Mouse (Mus musculus) C2C12 (cell line): ENCODE measurements around the gene Adam29. TPM values are rescaled to one million over a fixed set of nuclear protein-coding genes. Genes with fewer than 3 reads are reported as not detected.

Source experiments
- H3K27me3 ChIP-seq: one replicate; pipeline ENCODE4 v1.6.1; 2011; ENCODE audit not compliant: control insufficient read depth, insufficient read depth, insufficient read length
- H3K36me3 ChIP-seq: one replicate; pipeline ENCODE4 v1.6.1; 2011; ENCODE audit not compliant: control insufficient read depth, insufficient read depth
- H3K4me3 ChIP-seq: one replicate; pipeline ENCODE4 v1.5.1; 2011; ENCODE audit warnings: mild to moderate bottlenecking, control low read depth; ENCODE audit not compliant: poor library complexity, insufficient read depth, severe bottlenecking
- H3K79me2 ChIP-seq: one replicate; pipeline ENCODE4 v1.6.1; 2011; ENCODE audit not compliant: control insufficient read depth, insufficient read depth
- H3K79me3 ChIP-seq: one replicate; pipeline ENCODE4 v1.6.1; 2011; ENCODE audit warnings: low read depth, control low read depth
- H3ac ChIP-seq: one replicate; pipeline ENCODE3; 2011; ENCODE audit warnings: low read depth; ENCODE audit not compliant: control insufficient read depth, insufficient read length
- CEBPB ChIP-seq: IDR thresholded peaks from one replicate; pipeline ENCODE4 v1.6.1; 2011; ENCODE audit warnings: low read depth, mild to moderate bottlenecking, control low read depth, moderate library complexity
- CTCF ChIP-seq: IDR thresholded peaks from one replicate; pipeline ENCODE4 v1.5.1; 2011; ENCODE audit not compliant: control insufficient read depth, insufficient read depth, insufficient read length
- FOSL1 ChIP-seq: IDR thresholded peaks from one replicate; pipeline ENCODE4 v1.8.0; 2011; ENCODE audit warnings: mild to moderate bottlenecking, low read length; ENCODE audit not compliant: poor library complexity, insufficient read depth, severe bottlenecking
- MAX ChIP-seq: IDR thresholded peaks from one replicate; pipeline ENCODE4 v1.6.1; 2011; ENCODE audit warnings: mild to moderate bottlenecking, control low read depth
- MYOD1 ChIP-seq: IDR thresholded peaks from one replicate; pipeline ENCODE4 v1.6.1; 2011; ENCODE audit warnings: low read depth; ENCODE audit not compliant: control insufficient read depth, insufficient read length
- MYOG ChIP-seq: IDR thresholded peaks from one replicate; pipeline ENCODE4 v1.6.1; 2011; ENCODE audit not compliant: control insufficient read depth, insufficient read length; ENCODE audit errors: extremely low read depth
- USF1 ChIP-seq: IDR thresholded peaks from one replicate; pipeline ENCODE4 v1.6.1; 2011; ENCODE audit warnings: low read depth, mild to moderate bottlenecking, control low read depth, moderate library complexity
- long read RNA-seq, 2 experiments: library from polyadenylated mRNA; unstranded; transcript quantifications; one replicate each; pipeline ENCODE4 v2.0.0; 2019 to 2020
- polyA plus RNA-seq: library from polyadenylated mRNA; unstranded; fragments of >200 nt; fragmentation: generic; extraction: Trizol; gene quantifications from one replicate; pipeline ENCODE4 v1.2.1, GENCODE M21; 2012; ENCODE audit warnings: missing spikeins

Gene Adam29
- polyA plus RNA-seq: not detected
- long read RNA-seq, experiment 1: 0 reads
- long read RNA-seq, experiment 2: 0 reads

GRCm38 (mm10) chr8:55906848-55907247 lies at the start of gene Adam29:
Gene Adam29, minus strand, starts transcription at chr8:55906948.
- H3ac ChIP-seq: no peak within 1 kb of the TSS
- no peaks in the 10 kb centered on the region for H3K27me3 ChIP-seq
- H3K79me3 ChIP-seq: no peaks in the 10 kb centered on the region
- H3K4me3 ChIP-seq: no peak within 1 kb of the TSS
- H3K79me2 ChIP-seq: no peaks in the 10 kb centered on the region
- TF ChIP-seq CTCF: no peak
- no peak for TF ChIP-seq FOSL1
- no peak for TF ChIP-seq MAX
- no peak for TF ChIP-seq USF1
- no peak for TF ChIP-seq CEBPB
- TF ChIP-seq MYOG: no peak
- no peak for TF ChIP-seq MYOD1
- H3K36me3 ChIP-seq: no peaks in the 10 kb centered on the region

GRCm38 (mm10) chr8:55940526-55940880 lies 33.8 kb upstream of the Adam29 start:
- TF ChIP-seq FOSL1 (no peak), MAX (no peak), USF1 (no peak), CEBPB (no peak), MYOD1 (no peak), MYOG (no peak), CTCF (no peak)
- Histone ChIP-seq H3K27me3 (no peaks in the 10 kb centered on the region), H3ac (no peak overlapping the region), H3K79me3 (no peaks in the 10 kb centered on the region), H3K4me3 (no peak overlapping the region), H3K79me2 (no peaks in the 10 kb centered on the region), H3K36me3 (no peaks in the 10 kb centered on the region)

- TF ChIP-seq MAX: no peak
- TF ChIP-seq FOSL1: no peak
- TF ChIP-seq CEBPB: no peak
- no peak for TF ChIP-seq MYOD1
- TF ChIP-seq CTCF: no peak
- no peak for TF ChIP-seq USF1
- TF ChIP-seq MYOG: no peak
- Histone ChIP-seq H3ac (no peak within 1 kb of the TSS), H3K79me3 (no peaks in the 10 kb centered on the region), H3K79me2 (no peaks in the 10 kb centered on the region), H3K4me3 (no peak within 1 kb of the TSS), H3K27me3 (no peaks in the 10 kb centered on the region), H3K36me3 (no peaks in the 10 kb centered on the region)
These were observed 33.2 kb upstream of the Adam29 start, which contains the start of gene Glra3 for GRCm38 (mm10) chr8:55939870-55940525. Gene Glra3, plus strand, starts transcription at chr8:55940460.

Other genes with a start within 250 kb of the Adam29 start
- 0.02 TPM for gene Glra3, start 33.5 kb upstream of the Adam29 start, polyA plus RNA-seq